Mouse (Mus musculus) right cerebral cortex, postnatal 25 days (tissue): ENCODE results near the gene Lmx1b.

Source experiments
- DNase-seq: peaks from one replicate; pipeline ENCODE4 v3.0.0; 2022

The Lmx1b gene

GRCm38 (mm10) chr2:33580697-33581448 is 59.4 kb downstream of the Lmx1b start:
- peak; percentile 42 for DNase-seq

GRCm38 (mm10) chr2:33575406-33575805 is 64.9 kb downstream of the Lmx1b start:
- no peak for DNase-seq

- no peak for DNase-seq
Measured at GRCm38 (mm10) chr2:33573075-33573474, 67.2 kb downstream of the Lmx1b start.

GRCm38 (mm10) chr2:33571219-33571824 is 69.0 kb downstream of the Lmx1b start:
- no peak for DNase-seq

- DNase-seq, result no peak
Measured at GRCm38 (mm10) chr2:33569698-33570097, 70.6 kb downstream of the Lmx1b start.

- DNase-seq, result no peak
Measured at GRCm38 (mm10) chr2:33569240-33569639, 71.1 kb downstream of the Lmx1b start.

- DNase-seq, result no peak
Measured at GRCm38 (mm10) chr2:33565886-33566285, 74.4 kb downstream of the Lmx1b start.

GRCm38 (mm10) chr2:33564748-33565147 is 75.6 kb downstream of the Lmx1b start:
- no peak for DNase-seq

GRCm38 (mm10) chr2:33559752-33560151 is 80.6 kb downstream of the Lmx1b start:
- peak; percentile 47 for DNase-seq

- DNase-seq, result peak; percentile 23
Measured at GRCm38 (mm10) chr2:33559334-33559733, 81.0 kb downstream of the Lmx1b start.

GRCm38 (mm10) chr2:33558233-33558632 is 82.1 kb downstream of the Lmx1b start:
- peak; percentile 81 for DNase-seq

- DNase-seq, result no peak
Measured at GRCm38 (mm10) chr2:33555573-33555972, 84.7 kb downstream of the Lmx1b start.

- no peak for DNase-seq
Measured at GRCm38 (mm10) chr2:33552672-33553071, 87.6 kb downstream of the Lmx1b start.

- DNase-seq, result no peak
Measured at GRCm38 (mm10) chr2:33547595-33547994, 92.7 kb downstream of the Lmx1b start.

- DNase-seq, result peak; percentile 90
Measured at GRCm38 (mm10) chr2:33546879-33547278, 93.4 kb downstream of the Lmx1b start.

- no peak for DNase-seq
Measured at GRCm38 (mm10) chr2:33546051-33546450, 94.3 kb downstream of the Lmx1b start.

GRCm38 (mm10) chr2:33544781-33545566 is 95.3 kb downstream of the Lmx1b start:
- peak; percentile 49 for DNase-seq

GRCm38 (mm10) chr2:33544203-33544762 is 96.0 kb downstream of the Lmx1b start:
- DNase-seq, result peak; percentile 42

GRCm38 (mm10) chr2:33543429-33544202 is 96.7 kb downstream of the Lmx1b start:
- DNase-seq, result peak; percentile 76

GRCm38 (mm10) chr2:33542696-33543428 is 97.4 kb downstream of the Lmx1b start:
- peak; percentile 65 for DNase-seq

GRCm38 (mm10) chr2:33525274-33526055 is 114.8 kb downstream of the Lmx1b start:
- no peak for DNase-seq
